Mouse (Mus musculus) heart, embryonic 10.5 days (tissue): ENCODE results near the gene Large2. TPM values are rescaled to one million over a fixed set of nuclear protein-coding genes. Genes with fewer than 3 reads are reported as not detected.

Experiments
- DNase-seq: peaks from one replicate; pipeline ENCODE4 v3.0.0-alpha.2; 2017; ENCODE audit warnings: low spot score
- H3K27ac ChIP-seq: fragments of 300-500 bp; sonication (generic); 2 replicates; pipeline ENCODE4 v1.5.1; 2016; ENCODE audit warnings: mild to moderate bottlenecking
- H3K27me3 ChIP-seq: fragments of 300-500 bp; sonication (generic); 2 replicates; pipeline ENCODE4 v1.6.1; 2016; ENCODE audit warnings: mild to moderate bottlenecking; ENCODE audit not compliant: poor library complexity, insufficient read depth, severe bottlenecking
- H3K36me3 ChIP-seq: fragments of 300-500 bp; sonication (generic); 2 replicates; pipeline ENCODE4 v1.6.1; 2016; ENCODE audit warnings: mild to moderate bottlenecking, moderate library complexity
- H3K4me1 ChIP-seq: fragments of 300-500 bp; sonication (generic); 2 replicates; pipeline ENCODE4 v1.6.1; 2016; ENCODE audit warnings: mild to moderate bottlenecking
- H3K4me3 ChIP-seq: fragments of 300-500 bp; sonication (generic); 2 replicates; pipeline ENCODE4 v1.5.1; 2016; ENCODE audit warnings: mild to moderate bottlenecking, moderate library complexity
- H3K9me3 ChIP-seq: fragments of 300-500 bp; sonication (generic); 2 replicates; pipeline ENCODE4 v1.6.1; 2016; ENCODE audit warnings: mild to moderate bottlenecking, moderate library complexity
- WGBS: fragments of 180-500 bp; shearing (Covaris S2); methylation state at CpG from one replicate; pipeline ENCODE4 v1.1.7; 2016; 5-methylcytosine and 5-hydroxymethylcytosine counted together
- polyA plus RNA-seq: library from polyadenylated mRNA; unstranded; fragments of >200 nt; fragmentation: Nextera tagmentation; extraction: Ambion mirVana; gene quantifications from 2 replicates; pipeline ENCODE4 v1.2.1, GENCODE M21; 2016

The Large2 gene
- polyA plus RNA-seq, 1 experiment from 2014 or later, result 7.0 TPM

DNA sequence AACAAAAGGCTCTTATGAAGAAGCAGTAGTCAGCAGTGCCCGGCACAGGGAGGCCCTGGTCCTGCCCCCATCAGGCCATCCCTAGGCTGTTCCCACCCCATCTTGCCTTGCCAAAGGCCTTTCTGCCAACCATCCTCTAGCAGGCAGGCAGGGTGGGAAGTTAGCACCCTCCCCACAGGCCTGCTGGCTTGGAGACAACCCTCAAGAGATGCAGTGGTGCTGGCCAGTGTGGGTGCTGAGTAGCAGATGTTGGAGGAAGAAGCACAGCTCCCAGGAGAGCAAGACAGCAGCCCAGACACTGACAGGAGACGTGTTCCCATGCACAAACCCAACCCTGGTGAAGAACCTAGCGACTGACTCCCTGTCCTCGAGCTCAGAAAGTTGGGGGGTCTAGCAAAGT is 13.0 kb upstream of the Large2 start:
- Histone ChIP-seq H3K4me1 (peaks cover 61% of the 10 kb centered on the region), H3K36me3 (peaks cover 45% of the 10 kb centered on the region), H3K27me3 (peaks cover 58% of the 10 kb centered on the region), H3K9me3 (no peaks in the 10 kb centered on the region), H3K4me3 (no peak overlapping the region), H3K27ac (no peak overlapping the region)
- 81% methylated on average over 4 of the region's 4 CpGs for WGBS
- DNase-seq, result no peak

DNA sequence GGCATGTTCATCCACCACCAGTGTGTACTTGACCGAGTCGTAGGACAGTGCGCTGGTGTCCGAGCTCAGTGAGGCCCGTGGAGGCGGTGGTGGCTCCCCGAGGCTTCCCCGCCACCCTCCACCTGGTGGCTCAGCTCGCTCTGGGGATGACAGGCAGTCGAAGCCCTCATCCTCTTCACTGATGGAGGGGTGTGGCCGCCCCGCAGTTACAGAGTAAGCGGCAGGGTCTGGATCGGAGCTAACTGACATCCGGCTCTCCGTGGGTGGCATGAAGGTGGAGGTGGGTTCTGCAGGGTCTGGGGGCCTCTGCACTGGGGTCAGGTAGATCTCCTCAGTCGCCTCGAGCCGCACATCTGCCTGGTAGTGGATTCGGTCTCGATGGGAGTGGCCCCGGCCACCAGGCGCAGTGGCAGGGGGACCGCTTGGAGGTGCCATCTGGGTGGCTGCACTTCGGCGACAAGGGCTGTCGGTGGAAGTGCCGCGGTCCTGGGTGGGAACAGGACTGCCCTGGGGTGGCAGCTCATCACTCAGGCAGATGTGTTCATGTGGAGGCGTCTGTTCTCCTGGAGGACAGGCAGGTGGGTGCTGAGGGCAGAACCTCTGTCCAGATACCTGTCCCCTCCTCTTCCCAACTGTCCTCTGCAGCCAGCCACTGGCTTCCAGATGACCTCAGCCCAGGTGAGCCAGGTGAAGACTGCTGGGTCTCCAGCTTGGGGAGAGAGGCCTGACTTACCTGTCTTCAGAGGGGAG is 12.3 kb upstream of the Large2 start:
- no peaks in the 10 kb centered on the region for H3K9me3 ChIP-seq
- no peak overlapping the region; the same call in 1 of the 2 replicates for H3K27ac ChIP-seq
- no peak for DNase-seq
- 80% methylated on average over 30 of the region's 30 CpGs for WGBS
- H3K4me1 ChIP-seq, result peaks cover 54% of the 10 kb centered on the region
- H3K27me3 ChIP-seq, result peaks cover 52% of the 10 kb centered on the region
- no peak overlapping the region for H3K4me3 ChIP-seq
- peaks cover 50% of the 10 kb centered on the region for H3K36me3 ChIP-seq

DNA sequence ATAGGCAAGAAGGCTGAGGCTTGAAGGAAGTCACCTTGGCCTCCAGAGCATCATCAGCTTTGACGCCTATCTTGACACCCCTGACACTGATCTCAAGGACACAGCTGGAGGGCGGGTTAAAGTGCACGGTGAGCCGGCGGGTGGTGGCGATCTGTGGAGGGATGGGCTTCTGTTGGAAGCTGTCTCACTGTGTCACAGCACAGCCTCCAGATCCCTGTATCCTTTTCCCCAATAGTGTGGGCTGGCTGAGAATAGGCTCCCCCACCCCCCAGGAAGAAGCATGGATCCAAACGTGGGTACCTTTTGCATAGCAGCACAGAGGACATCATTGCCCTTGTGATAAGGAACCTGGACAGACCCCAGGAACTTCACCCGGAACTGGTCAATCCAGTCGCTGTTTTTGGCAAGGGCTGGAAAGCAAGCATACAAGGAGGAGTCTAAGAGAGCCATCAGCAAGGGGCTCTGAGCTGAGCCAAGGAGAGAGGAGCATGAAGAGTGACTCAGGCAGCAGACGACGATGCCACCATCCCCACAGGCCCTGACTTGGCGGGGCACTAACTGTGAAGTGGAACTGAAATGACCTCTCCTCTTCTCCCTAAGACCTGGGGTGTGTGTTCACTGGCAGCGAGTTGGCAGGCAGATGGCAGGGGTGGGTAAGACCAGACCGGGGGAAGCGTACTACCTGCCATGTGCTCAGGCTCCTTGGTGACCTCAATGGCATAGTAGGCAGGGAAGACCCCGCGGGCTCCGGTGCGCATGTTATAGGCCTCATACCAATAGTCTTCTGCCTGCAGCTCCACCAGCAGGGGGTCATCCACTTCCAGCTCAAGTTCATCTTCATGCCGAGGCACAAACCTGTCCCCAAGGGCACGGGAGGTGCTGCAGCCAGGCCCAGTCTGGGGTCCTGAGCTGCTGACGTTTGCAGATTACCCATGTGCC is 10.7 kb upstream of the Large2 start:
- peaks cover 39% of the 10 kb centered on the region for H3K4me1 ChIP-seq
- H3K9me3 ChIP-seq, result no peaks in the 10 kb centered on the region
- H3K36me3 ChIP-seq, result peaks cover 65% of the 10 kb centered on the region
- DNase-seq, result no peak
- H3K4me3 ChIP-seq, result no peak overlapping the region
- H3K27ac ChIP-seq, result no peak overlapping the region
- peaks cover 36% of the 10 kb centered on the region for H3K27me3 ChIP-seq
- WGBS, result 65% methylated on average over 22 of the region's 22 CpGs

DNA sequence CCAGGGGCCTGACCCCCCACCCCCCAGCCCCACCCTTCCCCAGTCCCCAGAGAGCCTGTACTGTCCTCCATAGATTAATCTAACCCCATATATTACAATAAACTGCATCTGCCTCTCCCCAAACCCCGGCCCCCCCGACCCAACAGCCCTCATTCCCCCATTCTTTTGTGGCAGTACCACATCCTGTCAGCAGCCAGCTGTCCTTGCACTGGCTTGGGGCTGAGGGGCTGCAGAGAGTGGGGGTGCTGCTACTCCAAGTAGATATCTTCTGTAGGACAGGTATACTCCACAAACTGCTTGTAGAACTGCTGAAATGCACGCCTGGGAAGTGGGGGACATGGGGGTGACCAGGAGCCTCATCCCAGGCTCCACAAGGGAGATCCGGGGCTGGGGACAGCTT is 9.4 kb upstream of the Large2 start:
- peaks cover 78% of the 10 kb centered on the region for H3K36me3 ChIP-seq
- H3K9me3 ChIP-seq, result no peaks in the 10 kb centered on the region
- DNase-seq, result no peak
- WGBS, result 77% methylated on average over 4 of the region's 4 CpGs
- peaks cover 32% of the 10 kb centered on the region for H3K27me3 ChIP-seq
- peaks cover 26% of the 10 kb centered on the region for H3K4me1 ChIP-seq
- no peak overlapping the region for H3K27ac ChIP-seq
- no peak overlapping the region for H3K4me3 ChIP-seq

DNA sequence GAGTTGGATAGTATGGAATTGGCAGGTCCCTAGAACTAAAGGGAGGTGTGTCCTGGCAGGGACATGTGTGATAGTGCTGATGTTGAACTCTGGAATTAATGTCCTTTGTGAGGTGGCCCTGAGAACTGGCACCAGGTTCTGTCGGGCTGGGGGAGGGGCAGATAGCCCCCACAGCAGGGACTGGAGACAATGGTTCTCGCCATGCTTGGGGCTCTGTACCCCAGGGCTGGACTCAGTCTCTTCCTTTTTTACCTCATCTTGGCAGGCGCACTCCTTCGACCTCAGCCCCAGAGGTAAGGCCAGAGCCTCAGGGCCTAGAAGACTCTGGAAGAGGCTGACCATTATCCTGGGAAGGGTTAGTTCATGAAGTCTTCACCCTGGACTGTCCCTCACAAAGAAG is 8.1 kb upstream of the Large2 start:
- 84% methylated on average over 4 of the region's 4 CpGs for WGBS
- Histone ChIP-seq H3K4me3 (no peak overlapping the region), H3K4me1 (peaks cover 12% of the 10 kb centered on the region), H3K9me3 (no peaks in the 10 kb centered on the region), H3K36me3 (peaks cover 90% of the 10 kb centered on the region), H3K27me3 (peaks cover 25% of the 10 kb centered on the region), H3K27ac (no peak overlapping the region)
- DNase-seq, result no peak

DNA sequence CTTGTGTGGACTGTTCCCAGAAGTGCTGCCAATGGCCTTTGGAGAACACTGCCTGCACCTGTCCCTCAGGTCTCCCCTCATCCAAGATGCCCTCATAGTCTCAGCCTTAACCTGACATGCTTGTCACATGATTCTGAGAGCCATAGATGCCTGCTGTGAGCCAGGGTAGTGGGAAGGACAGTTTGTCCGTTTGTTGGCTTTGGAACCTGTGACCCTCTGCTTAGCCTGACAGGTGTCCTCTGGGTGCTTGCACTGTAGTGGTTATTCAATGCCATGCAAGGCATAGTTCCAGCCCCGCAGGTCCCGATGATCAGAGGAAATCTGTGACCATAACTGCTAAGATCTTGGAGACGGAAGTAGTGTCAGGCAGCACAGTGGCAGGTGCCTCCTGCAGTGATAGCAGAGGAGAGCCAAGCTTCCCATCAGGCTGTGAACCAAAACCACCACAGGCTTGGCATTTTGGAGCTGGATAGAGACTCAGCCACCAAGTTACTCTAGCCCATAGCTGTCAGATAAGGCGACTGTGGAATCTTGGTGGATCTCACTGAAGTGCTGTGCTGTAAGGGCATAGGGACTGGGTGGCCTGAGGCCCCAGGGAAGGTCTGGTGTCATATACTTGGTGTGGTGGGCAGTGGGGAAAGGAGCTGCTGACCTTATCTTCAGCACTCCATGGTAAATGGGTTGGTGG is 7.4 kb upstream of the Large2 start, which contains the start of gene 1700029I15Rik:
Gene 1700029I15Rik, plus strand, starts transcription at position 638 of the 688 bp plus-strand sequence.
- Histone ChIP-seq H3K4me3 (no peak within 1 kb of the TSS), H3K27ac (no peak within 1 kb of the TSS), H3K9me3 (no peaks in the 10 kb centered on the region), H3K27me3 (peaks cover 18% of the 10 kb centered on the region), H3K4me1 (peaks cover 10% of the 10 kb centered on the region; the same call in 1 of the 2 replicates), H3K36me3 (peaks cover 93% of the 10 kb centered on the region)
- DNase-seq, result no peak
- WGBS, result 79% methylated on average over 5 of the region's 5 CpGs

DNA sequence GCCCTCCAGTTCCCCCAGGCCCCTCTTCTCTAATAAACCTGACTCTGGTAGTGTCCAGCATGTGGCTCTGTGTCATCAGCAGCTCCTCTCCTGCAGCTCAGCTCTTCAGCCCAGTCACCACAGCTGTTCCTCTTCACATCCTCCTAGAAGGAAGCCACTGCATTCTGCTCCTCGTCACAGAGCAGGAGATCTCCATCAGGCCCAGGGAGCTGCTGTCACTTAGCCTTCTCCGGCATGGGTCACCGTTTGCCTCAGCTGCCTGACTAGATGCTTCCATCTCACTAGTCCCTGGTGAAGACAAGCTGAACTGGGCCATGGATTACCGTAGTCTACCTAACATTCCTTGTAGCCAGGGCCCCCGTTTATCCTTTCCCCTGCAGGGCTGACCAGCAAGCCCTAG is 6.5 kb upstream of the Large2 start:
- H3K4me1 ChIP-seq, result peaks cover 13% of the 10 kb centered on the region
- 80% methylated on average over 5 of the region's 5 CpGs for WGBS
- DNase-seq, result no peak
- peaks cover 9% of the 10 kb centered on the region; the same call in 1 of the 2 replicates for H3K27me3 ChIP-seq
- H3K4me3 ChIP-seq, result no peak overlapping the region
- peaks cover 84% of the 10 kb centered on the region for H3K36me3 ChIP-seq
- H3K9me3 ChIP-seq, result no peaks in the 10 kb centered on the region
- no peak overlapping the region for H3K27ac ChIP-seq

DNA sequence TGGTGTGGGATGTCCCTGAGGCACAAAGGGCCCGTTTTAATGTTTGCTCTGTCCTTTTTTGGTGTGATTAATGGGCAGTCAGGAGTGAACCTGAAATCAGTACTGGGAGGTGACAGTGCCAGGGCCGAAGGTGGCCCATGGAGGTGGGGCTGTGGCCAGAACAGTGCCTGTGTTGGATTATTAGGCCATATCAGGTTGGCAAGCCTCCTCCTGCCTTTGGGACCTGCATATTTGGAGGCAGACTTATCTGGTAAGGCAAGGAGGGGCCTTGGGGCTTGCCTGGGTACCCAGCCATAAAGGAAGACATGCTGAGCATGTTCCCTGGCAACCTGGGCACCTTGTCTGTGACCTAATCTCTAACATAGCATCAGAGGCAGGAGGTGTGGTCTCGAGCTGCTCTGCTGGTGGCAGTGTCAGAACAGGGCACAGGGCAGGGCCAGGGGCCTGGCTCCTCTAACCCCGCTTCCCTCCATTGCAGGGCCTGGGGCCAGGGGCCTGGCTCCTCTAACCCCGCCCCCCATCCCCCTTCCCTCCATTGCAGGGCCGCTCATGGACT is 5.9 kb upstream of the Large2 start:
- 0 out of 2 replicates have a peak, but pooled peaks cover 5% of the 10 kb centered on the region for H3K27me3 ChIP-seq
- H3K4me3 ChIP-seq, result no peak overlapping the region
- DNase-seq, result no peak
- H3K4me1 ChIP-seq, result peaks cover 17% of the 10 kb centered on the region
- H3K9me3 ChIP-seq, result no peaks in the 10 kb centered on the region
- no peak overlapping the region for H3K27ac ChIP-seq
- peaks cover 78% of the 10 kb centered on the region for H3K36me3 ChIP-seq
- WGBS, result 77% methylated on average over 6 of the region's 6 CpGs

DNA sequence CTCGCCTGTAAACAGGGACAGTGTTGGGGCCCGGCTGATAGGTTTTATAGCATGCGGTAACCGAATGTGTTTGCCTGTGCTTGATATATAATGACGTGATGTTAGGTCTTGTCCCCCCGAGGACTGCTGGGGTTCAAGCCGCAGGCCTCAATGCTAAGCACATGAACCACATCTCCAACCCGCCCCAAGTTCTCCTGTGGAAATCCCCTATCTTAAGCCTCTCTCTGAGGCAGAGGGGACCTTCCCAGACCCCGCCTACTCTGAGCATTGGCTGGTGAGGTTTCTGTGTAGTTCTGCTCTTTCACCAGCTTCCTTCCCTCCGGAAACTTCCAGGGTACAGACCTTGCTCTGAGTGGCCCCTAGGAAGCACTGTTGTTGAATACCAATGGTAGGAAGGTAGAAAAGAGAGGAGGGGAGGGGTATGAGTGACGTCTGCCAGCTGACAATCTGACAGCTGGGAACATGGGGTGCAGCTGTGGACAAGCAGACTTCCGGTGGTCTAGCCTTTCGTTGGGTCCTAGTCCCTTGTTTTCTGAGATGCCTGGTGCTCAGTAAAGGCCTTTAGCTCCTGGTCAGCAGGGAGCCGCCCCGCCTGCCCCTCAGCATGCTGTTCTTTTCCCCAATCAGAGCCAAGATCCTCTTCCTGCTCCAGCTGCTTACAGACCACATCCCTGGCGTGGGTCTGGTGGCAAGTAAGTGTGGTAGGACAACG is 5.3 kb upstream of the Large2 start:
- peaks cover 16% of the 10 kb centered on the region for H3K4me1 ChIP-seq
- no peak overlapping the region for H3K27ac ChIP-seq
- 80% methylated on average over 17 of the region's 17 CpGs for WGBS
- no peaks in the 10 kb centered on the region for H3K27me3 ChIP-seq
- peaks cover 72% of the 10 kb centered on the region for H3K36me3 ChIP-seq
- H3K4me3 ChIP-seq, result no peak overlapping the region
- DNase-seq, result no peak
- H3K9me3 ChIP-seq, result no peaks in the 10 kb centered on the region

DNA sequence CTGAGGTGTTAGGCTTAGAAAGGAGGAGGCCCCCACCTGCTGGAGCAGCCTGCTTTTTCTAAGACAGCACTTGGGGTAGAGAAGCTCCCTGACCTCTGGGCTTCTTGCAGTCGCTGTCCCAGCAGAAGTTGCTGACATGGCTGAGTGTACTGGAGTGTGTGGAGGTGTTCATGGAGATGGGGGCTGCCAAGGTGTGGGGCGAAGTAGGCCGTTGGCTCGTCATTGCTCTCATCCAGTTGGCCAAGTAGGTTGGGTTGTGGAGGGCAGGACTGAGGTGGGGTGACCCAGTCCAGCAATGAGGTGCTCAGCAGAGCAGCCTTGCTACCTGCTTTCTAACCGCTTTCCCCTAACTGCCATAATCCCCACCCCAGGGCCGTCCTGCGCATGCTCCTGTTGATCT is 2.7 kb upstream of the Large2 start:
- H3K36me3 ChIP-seq, result peaks cover 50% of the 10 kb centered on the region

DNA sequence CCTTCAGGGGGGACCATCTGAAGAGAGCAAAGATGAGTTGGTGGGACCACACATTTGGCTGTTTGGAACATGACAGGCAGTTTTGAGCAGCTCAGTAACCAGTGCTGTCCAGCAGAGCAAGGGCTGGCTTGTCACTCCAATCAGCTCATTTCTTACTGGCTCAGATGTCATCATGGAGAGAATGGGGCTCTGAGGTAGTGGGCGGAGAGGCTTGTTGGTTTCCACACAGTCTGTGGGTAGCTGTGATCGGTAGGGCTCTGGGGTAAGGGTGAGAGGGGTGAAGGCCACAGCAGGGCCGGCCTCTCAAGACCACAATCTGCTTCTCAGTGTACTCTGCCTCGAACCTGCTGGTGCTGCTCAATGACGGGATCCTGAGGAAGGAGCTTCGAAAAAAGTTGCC is 1.6 kb upstream of the Large2 start:
- Histone ChIP-seq H3K27me3 (peaks cover 27% of the 10 kb centered on the region), H3K4me3 (peak overlapping the region; percentile 76), H3K9me3 (no peaks in the 10 kb centered on the region), H3K4me1 (peaks cover 25% of the 10 kb centered on the region), H3K36me3 (peaks cover 40% of the 10 kb centered on the region), H3K27ac (0 out of 2 replicates have a peak overlapping the region, but pooled peaks have one; percentile 83)
- DNase-seq, result no peak
- WGBS, result 84% methylated on average over 6 of the region's 6 CpGs

More for the DNA sequence above, 2.7 kb upstream of the Large2 start:
- peaks cover 17% of the 10 kb centered on the region for H3K27me3 ChIP-seq
- DNase-seq, result no peak
- no peak overlapping the region for H3K4me3 ChIP-seq
- no peaks in the 10 kb centered on the region for H3K9me3 ChIP-seq
- H3K27ac ChIP-seq, result no peak overlapping the region
- peaks cover 20% of the 10 kb centered on the region for H3K4me1 ChIP-seq
- 89% methylated on average over 7 of the region's 7 CpGs for WGBS

DNA sequence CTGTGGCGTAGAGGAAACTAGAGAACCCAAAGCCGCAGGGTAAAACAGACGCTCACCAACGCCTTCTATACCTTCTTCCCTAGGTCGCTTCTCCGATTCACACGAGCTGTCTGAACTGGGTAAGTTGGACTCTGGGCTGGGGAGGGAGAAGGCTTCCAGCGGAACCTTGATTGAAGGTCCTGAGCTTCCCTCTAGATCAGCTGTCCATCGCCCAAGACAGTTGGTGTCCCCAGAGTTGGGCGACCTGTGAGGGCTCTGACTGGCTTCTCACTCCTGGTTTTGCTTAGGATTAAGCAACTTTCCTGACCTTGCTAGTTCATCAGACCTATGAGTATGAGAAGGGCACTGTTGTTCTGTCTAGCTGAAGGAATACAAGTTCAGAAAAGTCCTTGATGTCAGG is 1.1 kb upstream of the Large2 start:
- WGBS, result 12% methylated on average over 10 of the region's 10 CpGs
- H3K36me3 ChIP-seq, result peaks cover 35% of the 10 kb centered on the region
- H3K4me3 ChIP-seq, result peak overlapping the region; percentile 76
- H3K27me3 ChIP-seq, result peaks cover 32% of the 10 kb centered on the region
- no peaks in the 10 kb centered on the region for H3K9me3 ChIP-seq
- peak overlapping the region; percentile 83 for H3K27ac ChIP-seq
- H3K4me1 ChIP-seq, result peaks cover 30% of the 10 kb centered on the region
- no peak for DNase-seq
